Mouse (Mus musculus) common myeloid progenitor, adult 5-6 weeks (primary cell): ENCODE measurements around the gene Tcta. TPM values are rescaled to one million over a fixed set of nuclear protein-coding genes. Genes with fewer than 3 reads are reported as not detected.
"Not testable (repeated sequence)": the region's sequence is repeated elsewhere in the genome, so short reads cannot be mapped to it uniquely, and the experiment has no call there.

Experiments
- ATAC-seq: replicated peaks from 2 replicates; pipeline ENCODE4 v1.8.0; 2016; ENCODE audit warnings: low read depth, mild to moderate bottlenecking, moderate TSS enrichment, inconsistent platforms; ENCODE audit not compliant: poor library complexity, severe bottlenecking
- total RNA-seq: library from RNA; stranded (forward); fragments of 200-1000, 187-1606 nt; gene quantifications from 2 replicates; pipeline ENCODE4 v1.2.3, GENCODE M21; 2017

Tcta gene
- total RNA-seq, 1 experiment from 2014 or later: 5.4 TPM

DNA sequence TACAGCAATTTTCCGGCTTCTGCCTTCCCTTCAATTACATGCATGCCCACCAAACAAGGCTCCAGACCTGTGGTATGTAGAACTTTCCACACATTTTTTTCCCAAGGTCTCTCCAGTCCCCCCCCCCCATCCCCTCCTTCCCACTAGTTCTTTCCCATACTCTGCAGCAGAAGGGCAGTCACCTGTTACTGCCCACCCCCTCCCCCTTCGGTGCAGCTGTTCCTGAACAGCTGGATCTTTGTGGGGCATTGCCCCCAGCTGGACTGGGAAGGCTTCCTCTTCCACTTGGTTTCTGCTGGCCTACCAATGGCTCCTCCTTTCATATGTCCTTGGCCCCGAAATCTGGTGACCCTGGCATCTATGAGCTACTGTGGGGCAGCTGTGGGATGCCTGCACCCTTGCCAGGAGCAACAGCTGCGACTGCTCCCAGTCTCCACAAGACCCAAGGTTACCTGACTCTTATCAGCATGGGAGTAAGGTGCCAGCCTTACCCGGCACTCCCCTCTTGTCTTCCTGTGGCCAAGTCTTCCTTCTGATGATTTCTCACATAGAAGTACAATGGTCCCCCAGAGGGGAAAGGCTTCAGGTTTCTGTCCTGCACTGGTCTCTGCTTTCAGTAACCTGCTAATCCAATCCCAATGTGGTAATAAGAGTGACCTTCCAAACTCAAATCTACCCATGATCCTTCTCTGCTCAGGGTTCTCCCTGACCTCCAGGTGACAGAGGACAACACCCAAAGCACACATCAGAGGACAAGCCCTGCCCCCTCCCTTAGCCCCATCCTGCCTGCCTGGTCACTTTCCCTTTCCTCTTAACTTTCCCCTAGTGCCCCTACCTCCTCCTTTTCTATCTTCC, 31.3 kb downstream of the Tcta start:
- no peak for ATAC-seq

DNA sequence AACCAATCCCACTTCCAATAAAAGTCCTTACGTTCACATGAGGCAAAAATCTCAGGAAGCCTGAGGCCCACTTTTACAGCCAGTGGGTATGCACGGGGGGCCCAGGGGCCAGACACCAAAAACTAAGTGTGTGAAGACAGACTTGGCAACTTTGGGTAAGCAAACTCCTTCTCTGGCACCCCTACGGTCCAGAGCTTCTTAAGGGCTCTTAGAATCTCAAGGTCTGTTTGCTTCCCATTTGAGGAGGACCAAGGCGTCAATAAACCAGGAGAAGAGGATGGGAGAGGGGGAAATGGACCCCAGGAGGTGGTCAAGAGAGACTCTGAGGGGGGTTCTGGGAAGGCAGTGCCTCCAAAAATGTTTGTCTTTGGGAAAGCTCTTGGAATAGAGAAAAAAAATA, 32.5 kb downstream of the Tcta start:
- no peak for ATAC-seq

DNA sequence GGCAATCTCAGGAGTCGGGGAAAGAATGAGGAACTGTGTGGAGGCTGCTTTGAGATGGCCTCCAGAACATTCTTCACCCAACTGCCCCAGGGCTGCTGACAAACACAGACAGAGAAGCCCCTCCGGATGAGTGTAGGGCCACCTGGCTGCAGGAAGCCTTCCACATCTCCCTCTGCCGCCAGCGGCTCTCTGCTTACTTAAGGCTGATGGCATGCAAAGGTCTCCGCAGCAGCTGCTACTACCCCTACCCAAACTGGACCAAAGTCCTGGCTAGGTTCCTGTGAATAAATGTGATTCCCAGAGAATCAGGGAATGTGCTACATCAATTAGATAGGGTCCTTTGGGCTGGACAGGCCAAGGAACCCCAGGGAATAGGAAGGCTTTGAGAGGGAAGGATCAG, 33.3 kb downstream of the Tcta start:
- no peak for ATAC-seq

DNA sequence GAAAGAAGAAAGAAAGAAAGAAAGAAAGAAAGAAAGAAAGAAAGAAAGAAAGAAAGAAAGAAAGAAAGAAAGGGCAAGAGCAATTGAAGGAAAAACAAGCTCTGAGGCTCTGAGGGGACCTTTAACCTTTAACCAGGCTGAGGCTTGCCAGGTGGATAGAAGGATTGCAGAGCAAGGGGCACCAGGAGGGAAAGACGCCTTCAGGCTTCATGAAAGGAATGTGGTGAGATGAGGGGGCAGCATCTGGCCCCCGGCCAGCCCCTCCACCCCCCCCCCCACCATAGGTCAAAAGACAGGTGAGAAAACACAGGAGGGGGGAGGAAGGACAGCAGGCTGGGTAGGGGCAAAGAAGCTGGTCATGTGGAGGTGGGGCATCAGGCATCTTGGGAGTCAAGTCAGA, 34.0 kb downstream of the Tcta start:
- no peak for ATAC-seq

DNA sequence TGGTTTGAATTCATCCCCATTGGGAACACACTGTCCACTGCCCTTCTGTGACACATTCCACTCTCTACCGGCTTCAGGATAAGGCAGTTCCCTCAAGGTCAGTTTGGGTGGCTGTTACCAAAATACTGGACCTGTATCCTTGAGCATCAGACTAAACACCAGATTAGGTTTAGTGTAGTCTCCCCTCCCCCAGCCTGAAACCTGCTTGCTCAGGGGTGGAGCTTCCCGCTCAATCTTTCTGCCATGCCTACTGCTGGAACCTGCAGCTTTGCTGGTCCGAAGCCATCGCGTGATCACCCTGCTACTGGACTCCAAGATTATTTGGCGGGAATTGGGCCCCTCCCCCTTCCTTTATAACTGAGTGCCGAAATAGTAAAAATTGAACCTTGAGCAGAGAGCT, 37.3 kb downstream of the Tcta start:
- not testable (repeated sequence) for ATAC-seq

DNA sequence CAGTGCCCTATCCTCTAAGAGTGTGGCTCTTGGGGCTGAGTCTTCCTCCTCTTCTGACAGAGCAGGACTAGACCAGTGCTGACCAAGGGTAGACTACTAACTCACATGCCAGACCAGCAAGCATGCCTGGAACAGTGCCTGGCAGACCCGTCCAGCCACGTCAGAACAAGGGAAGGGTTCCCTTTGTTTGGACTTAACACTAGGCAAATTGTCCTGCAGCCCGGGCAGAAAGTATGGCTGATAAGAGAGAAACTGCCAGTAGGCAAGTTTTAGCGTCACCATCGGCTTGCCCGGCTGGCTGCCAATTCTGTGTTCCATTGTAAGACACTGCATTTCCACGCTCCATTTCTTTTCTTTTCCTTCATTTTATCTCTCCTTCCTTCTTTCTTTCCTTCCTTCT, 38.3 kb downstream of the Tcta start:
- no peak for ATAC-seq

DNA sequence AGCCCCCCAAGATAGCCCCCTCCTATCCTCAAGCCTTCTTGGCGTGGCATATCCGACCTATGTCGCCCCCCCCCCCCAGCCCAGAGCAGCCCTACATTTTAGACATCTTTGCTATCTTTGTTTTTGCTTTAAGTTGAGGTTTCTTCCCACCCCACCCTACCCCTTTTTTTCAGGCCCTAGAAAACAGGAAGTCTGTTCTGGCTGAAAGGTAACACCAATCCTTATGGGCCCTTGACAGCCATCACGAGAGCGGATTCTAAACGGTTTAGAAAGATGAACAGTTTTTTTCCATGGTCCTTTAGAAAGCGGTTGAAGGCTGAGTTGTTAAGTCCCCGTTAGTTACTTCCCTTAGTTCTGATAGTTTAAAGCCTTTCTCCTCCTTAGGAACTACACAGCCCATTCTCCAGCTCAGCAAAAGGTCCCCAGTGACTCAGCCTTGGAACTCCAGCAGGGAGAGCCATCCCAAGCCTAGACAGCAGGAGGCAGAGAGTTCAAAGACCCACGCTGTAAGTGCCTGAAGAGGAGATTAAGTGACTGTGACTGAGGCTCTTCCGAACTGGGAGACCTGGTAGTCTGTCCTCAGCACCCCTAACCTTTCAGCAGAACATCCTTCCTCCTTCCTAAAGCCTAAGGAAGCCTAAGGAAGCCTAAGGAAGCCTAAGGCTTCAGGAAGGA, 39.6 kb downstream of the Tcta start:
- ATAC-seq: no peak

DNA sequence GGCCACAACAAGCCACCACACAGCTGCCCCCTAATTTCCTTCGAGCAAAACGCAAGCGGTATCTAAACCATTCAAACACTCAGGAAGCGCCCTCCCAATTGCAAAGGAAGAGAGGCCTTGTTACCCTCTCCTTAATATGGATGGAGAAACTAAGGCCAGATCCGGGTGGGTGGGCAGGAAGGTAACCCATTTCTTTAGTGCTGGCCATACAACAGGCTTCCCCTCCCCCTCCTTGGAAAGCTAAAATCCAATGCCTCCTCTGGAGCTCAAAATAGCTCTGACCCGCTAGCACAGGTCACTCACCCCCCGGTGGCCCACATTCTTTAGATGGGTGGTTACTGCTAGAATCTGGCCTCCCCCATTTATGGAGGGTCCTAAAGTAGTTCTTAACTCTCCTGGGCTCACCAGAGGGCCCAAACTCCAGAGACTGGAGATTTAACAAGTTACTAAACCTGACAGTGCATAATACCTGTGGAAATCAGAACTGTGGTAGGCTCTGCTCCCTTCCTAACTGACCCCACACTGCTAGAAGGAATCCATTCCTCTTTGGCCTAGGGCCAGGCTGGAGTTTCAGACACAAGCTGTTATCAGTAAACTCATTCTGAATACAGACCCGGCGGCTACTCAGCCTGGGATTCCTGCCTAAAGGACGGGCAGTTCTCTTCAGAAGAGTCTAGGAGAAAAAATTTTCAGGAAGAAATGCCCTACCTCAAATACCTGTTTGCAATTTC, 41.6 kb downstream of the Tcta start:
- no peak; the same call in 1 of the 2 replicates for ATAC-seq

DNA sequence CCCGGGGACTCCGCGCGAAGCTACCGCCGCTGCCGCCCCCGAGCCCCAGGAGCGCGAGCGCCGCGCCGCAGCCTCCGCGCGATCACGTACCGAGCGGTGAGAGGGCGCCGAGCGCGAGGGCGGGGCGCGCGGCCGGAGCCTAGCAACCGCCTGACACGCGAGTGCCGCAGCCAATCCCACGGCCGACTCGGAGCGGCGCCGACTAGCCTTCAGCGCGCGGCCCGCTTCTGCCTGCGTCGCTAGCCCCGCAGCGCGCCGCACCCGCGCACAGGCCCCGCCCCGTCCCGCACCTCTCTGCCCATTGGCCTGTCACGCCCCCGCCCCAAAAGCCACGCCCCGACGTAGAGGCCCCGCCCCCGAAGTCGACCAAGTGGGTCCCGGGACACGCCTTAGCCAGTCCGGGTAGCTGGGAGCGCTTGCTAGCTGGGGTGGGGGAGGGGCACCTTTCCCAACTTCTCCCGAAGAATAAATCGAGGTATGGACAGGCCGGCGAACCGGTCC, 42.2 kb downstream of the Tcta start, which contains the start of gene Dag1:
TSS of gene Dag1 (minus strand) at position 269 of the 501 bp plus-strand sequence.
- ATAC-seq: peak; percentile 85

DNA sequence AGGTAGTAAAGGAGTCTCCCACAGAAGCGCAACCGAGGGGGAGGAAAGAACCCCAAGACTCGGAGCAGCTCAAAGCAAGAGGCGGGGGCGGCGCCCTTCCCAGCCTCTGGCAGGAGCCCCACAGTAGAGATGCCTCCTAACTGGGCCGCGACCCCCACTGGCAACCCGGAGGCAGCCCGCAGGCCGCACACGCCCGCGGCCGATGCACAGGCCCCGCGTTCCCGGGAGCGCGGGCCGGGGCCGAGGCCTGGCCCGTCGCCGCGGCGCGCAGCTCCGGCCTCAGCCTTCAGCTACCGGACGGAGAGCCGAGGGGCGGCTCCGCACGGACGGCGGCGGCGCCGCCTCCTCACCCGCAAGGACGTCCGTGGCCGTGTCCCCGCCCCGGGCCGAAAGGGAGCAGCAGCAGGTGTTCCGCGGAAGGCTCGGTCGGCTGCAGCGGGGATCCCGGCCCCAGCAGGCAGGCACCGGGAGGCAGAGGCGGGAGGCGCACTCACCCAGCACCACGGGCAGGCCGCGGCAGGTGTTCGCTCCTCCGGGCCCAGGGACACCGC, 42.8 kb downstream of the Tcta start:
- peak; percentile 4; the same call in 1 of the 2 replicates for ATAC-seq

DNA sequence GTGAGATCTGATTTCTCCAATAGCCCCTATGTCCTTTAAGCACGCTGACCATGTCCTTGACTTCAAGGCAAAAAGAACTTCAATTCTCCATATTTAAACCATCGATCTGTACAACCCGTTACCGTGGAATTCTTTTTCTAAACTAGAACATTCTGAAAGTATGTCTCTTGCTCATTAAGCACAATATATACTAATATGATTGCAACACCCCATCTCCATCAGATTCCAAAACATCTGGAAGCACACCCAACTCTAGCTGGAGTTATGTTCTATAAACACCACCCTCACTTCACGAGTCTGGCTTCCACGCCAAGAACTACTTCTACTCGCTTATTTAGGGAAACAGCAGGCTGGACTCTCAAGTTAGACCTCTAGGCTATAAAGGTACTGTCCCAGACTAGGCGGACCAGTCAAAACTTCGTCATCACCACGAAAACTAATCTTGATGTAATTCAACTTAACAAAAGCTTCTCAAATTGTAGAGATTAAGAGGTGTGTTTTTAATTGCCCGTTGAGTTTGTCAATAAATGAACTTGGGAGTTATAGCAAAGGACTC, 43.4 kb downstream of the Tcta start:
- ATAC-seq: no peak

DNA sequence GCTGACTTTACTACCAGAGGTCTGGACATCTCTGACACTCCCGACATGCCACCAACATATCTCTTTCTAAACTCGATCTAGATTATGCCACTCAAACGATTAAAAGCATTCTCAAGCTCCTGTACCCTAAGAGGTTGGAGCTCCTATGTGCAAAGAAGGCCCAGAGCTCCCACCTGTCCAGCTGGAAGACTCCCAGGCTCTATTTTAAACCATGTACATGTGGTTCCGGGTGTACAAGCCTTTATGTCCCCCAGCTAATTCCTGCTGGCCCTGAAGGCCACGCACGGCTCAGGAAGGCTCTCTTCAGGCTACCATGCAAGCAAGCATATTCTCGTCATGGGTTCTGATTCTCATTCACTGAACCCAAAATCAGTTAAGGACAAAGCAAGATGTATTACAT, 44.1 kb downstream of the Tcta start:
- ATAC-seq: no peak

DNA sequence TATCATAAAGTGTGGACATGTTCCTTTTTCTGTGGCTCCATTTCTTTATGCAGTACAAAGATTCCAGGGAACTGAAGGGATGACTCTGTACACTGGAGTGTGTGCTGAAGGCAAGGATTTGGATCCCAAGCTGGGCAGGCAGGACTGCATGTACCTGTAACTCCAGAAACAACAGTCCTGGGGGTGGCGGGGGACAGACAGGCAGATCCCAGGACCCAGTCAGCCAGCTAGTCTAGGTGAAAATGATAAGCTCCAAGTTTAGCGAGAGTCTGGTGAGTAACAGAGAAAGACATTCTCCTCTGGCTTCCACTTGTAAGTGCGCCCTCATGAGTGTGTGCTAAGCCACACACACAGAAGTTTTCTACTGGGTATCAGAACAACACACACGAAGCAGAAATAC, 45.4 kb downstream of the Tcta start:
- ATAC-seq: no peak

Other genes starting within 250 kb of the Tcta start
- gene Mst1, start 225.7 kb downstream of the Tcta start, total RNA-seq: not detected in 2 replicates
- 25.7 and 26.2 TPM in 2 replicates for gene Rnf123, start 222.8 kb downstream of the Tcta start, total RNA-seq
- gene Apeh, start 211.6 kb downstream of the Tcta start, total RNA-seq: 60.8 and 79.3 TPM in 2 replicates
- 3.5 and 4.0 TPM in 2 replicates for gene Bsn, start 115.8 kb downstream of the Tcta start, total RNA-seq
- 7.7 and 10.9 TPM in 2 replicates for gene Dag1, start 42.2 kb downstream of the Tcta start, total RNA-seq
- 8.2 and 9.0 TPM in 2 replicates for gene Nicn1, start 15.7 kb downstream of the Tcta start, total RNA-seq
- 0.82 TPM in 1 of 2 replicates, not detected in the other for gene Amt, start 9.3 kb downstream of the Tcta start, total RNA-seq
- gene Rhoa, start within 50 bp of the Tcta start, total RNA-seq: 256 and 280 TPM in 2 replicates
- 1,127 and 1,204 TPM in 2 replicates for gene Gpx1, start 32.7 kb upstream of the Tcta start, total RNA-seq
- gene Usp4, start 41.7 kb upstream of the Tcta start, total RNA-seq: 49.2 and 75.5 TPM in 2 replicates
- gene 1700102P08Rik, start 86.6 kb upstream of the Tcta start, total RNA-seq: not detected in 2 replicates
- gene Ccdc36, start 122.3 kb upstream of the Tcta start, total RNA-seq: 0.59 and 1.4 TPM in 2 replicates
- gene BC048562, start 130.3 kb upstream of the Tcta start, total RNA-seq: not detected in 2 replicates
- gene Ccdc71, start 154.4 kb upstream of the Tcta start, total RNA-seq: 11.0 and 15.4 TPM in 2 replicates
- gene Klhdc8b, start 155.4 kb upstream of the Tcta start, total RNA-seq: 6.8 and 8.2 TPM in 2 replicates
- gene Lamb2, start 173.6 kb upstream of the Tcta start, total RNA-seq: 0.15 and 0.37 TPM in 2 replicates
- gene Usp19, start 184.4 kb upstream of the Tcta start, total RNA-seq: 54.3 and 63.1 TPM in 2 replicates
- gene Qars, start 201.5 kb upstream of the Tcta start, total RNA-seq: 149 and 207 TPM in 2 replicates
- gene Qrich1, start 210.6 kb upstream of the Tcta start, total RNA-seq: 131 and 150 TPM in 2 replicates